Mouse (Mus musculus) lung, embryonic 14.5 days (tissue): ENCODE results near the gene Tec. TPM values are rescaled to one million over a fixed set of nuclear protein-coding genes. Genes with fewer than 3 reads are reported as not detected.
"Not testable (repeated sequence)": the region's sequence is repeated elsewhere in the genome, so short reads cannot be mapped to it uniquely, and the experiment has no call there.

Experiments
- ATAC-seq: fragments of 200-750 bp; cut with Nextera tagmentation; 2 replicates; pipeline ENCODE4 v1.8.0; 2017; ENCODE audit warnings: mild to moderate bottlenecking, moderate TSS enrichment, moderate library complexity; ENCODE audit not compliant: insufficient read depth
- DNase-seq: peaks from one replicate; pipeline ENCODE4 v3.0.0-alpha.2; 2015
- H3K27ac ChIP-seq: fragments of 300-500 bp; sonication (generic); 2 replicates; pipeline ENCODE4 v1.5.1; 2014; ENCODE audit warnings: low read depth, mild to moderate bottlenecking, moderate library complexity
- H3K27me3 ChIP-seq: fragments of 300-500 bp; sonication (generic); 2 replicates; pipeline ENCODE4 v1.6.1; 2014; ENCODE audit warnings: low read length, control low read depth; ENCODE audit not compliant: insufficient read depth
- H3K36me3 ChIP-seq: fragments of 300-500 bp; sonication (generic); 2 replicates; pipeline ENCODE4 v1.6.1; 2014; ENCODE audit warnings: control low read depth; ENCODE audit not compliant: insufficient read depth
- H3K4me1 ChIP-seq: fragments of 300-500 bp; sonication (generic); 2 replicates; pipeline ENCODE4 v1.6.1; 2014; ENCODE audit warnings: antibody characterized with exemption, control low read depth; ENCODE audit not compliant: insufficient read depth
- H3K4me2 ChIP-seq: fragments of 300-500 bp; sonication (generic); 2 replicates; pipeline ENCODE4 v1.6.1; 2014; ENCODE audit warnings: mild to moderate bottlenecking
- H3K4me3 ChIP-seq: fragments of 300-500 bp; sonication (generic); 2 replicates; pipeline ENCODE4 v1.5.1; 2014; ENCODE audit warnings: low read depth, low read length
- H3K9ac ChIP-seq: fragments of 300-500 bp; sonication (generic); 2 replicates; pipeline ENCODE4 v1.6.1; 2014
- H3K9me3 ChIP-seq: fragments of 300-500 bp; sonication (generic); 2 replicates; pipeline ENCODE4 v1.6.1; 2016; ENCODE audit warnings: low read depth, low read length, control low read depth
- CTCF ChIP-seq: IDR thresholded peaks from 2 replicates; pipeline ENCODE4 v1.5.1; 2016; ENCODE audit warnings: antibody characterized with exemption, low read depth
- WGBS: fragments of 180-500 bp; shearing (Covaris S2); extraction: QIAGEN DNeasy Blood & Tissue Kit; methylation state at CpG from one replicate; pipeline ENCODE4 v1.1.7; 2014; 5-methylcytosine and 5-hydroxymethylcytosine counted together
- polyA plus RNA-seq: library from polyadenylated mRNA; unstranded; fragments of >200 nt; fragmentation: Nextera tagmentation; extraction: Ambion mirVana; gene quantifications from 2 replicates; pipeline ENCODE4 v1.2.1, GENCODE M21; 2014

The Tec gene
- polyA plus RNA-seq, 1 experiment from 2014 or later: 3.5 TPM

- no peaks in the 10 kb centered on the region for H3K27me3 ChIP-seq
- no peak for TF ChIP-seq CTCF
- H3K4me3 ChIP-seq: no peak overlapping the region
- no peak overlapping the region for H3K9ac ChIP-seq
- no peaks in the 10 kb centered on the region for H3K9me3 ChIP-seq
- ATAC-seq: no peak
- DNase-seq: no peak
- no peak overlapping the region for H3K27ac ChIP-seq
- H3K4me1 ChIP-seq: peaks cover 9% of the 10 kb centered on the region
- WGBS: 78% methylated on average over 5 of the region's 5 CpGs
- H3K36me3 ChIP-seq: no peaks in the 10 kb centered on the region
- H3K4me2 ChIP-seq: no peak overlapping the region
Observed at GRCm38 (mm10) chr5:72818513-72819180, 49.6 kb downstream of the Tec start.

- Histone ChIP-seq H3K4me2 (peak overlapping the region; percentile 26), H3K4me1 (peaks cover 9% of the 10 kb centered on the region), H3K36me3 (no peaks in the 10 kb centered on the region), H3K4me3 (no peak overlapping the region), H3K9ac (no peak overlapping the region), H3K27me3 (no peaks in the 10 kb centered on the region), H3K9me3 (no peaks in the 10 kb centered on the region), H3K27ac (peak overlapping the region; percentile 54; the same call in 1 of the 2 replicates)
- ATAC-seq (peak; percentile 87; the same call in 1 of the 2 replicates), DNase-seq (peak; percentile 72)
- 33% methylated on average over 10 of the region's 10 CpGs for WGBS
- no peak for TF ChIP-seq CTCF
Observed at GRCm38 (mm10) chr5:72817523-72818091, 50.7 kb downstream of the Tec start.

GRCm38 (mm10) chr5:72816960-72817359 lies 51.3 kb downstream of the Tec start:
- peak overlapping the region; percentile 3; the same call in 1 of the 2 replicates for H3K27ac ChIP-seq
- H3K4me1 ChIP-seq, H3K36me3 ChIP-seq, H3K9me3 ChIP-seq, ATAC-seq, H3K4me3 ChIP-seq, H3K4me2 ChIP-seq, H3K27me3 ChIP-seq, H3K9ac ChIP-seq: not testable (repeated sequence)
- 59% methylated on average over 7 of the region's 7 CpGs for WGBS
- DNase-seq: peak; percentile 34

- Histone ChIP-seq H3K4me2 (no peak overlapping the region), H3K4me3 (no peak overlapping the region), H3K36me3 (no peaks in the 10 kb centered on the region), H3K4me1 (peaks cover 9% of the 10 kb centered on the region), H3K9ac (no peak overlapping the region), H3K9me3 (no peaks in the 10 kb centered on the region), H3K27me3 (no peaks in the 10 kb centered on the region), H3K27ac (peak overlapping the region; percentile 3; the same call in 1 of the 2 replicates)
- ATAC-seq (no peak), DNase-seq (peak; percentile 49)
- 25% methylated on average over 2 of the region's 2 CpGs for WGBS
- no peak for TF ChIP-seq CTCF
Observed at GRCm38 (mm10) chr5:72816491-72816890, 51.8 kb downstream of the Tec start.

GRCm38 (mm10) chr5:72816046-72816445 lies 52.2 kb downstream of the Tec start:
- Histone ChIP-seq H3K4me2 (no peak overlapping the region), H3K4me1 (peaks cover 9% of the 10 kb centered on the region), H3K27me3 (no peaks in the 10 kb centered on the region), H3K27ac (no peak overlapping the region), H3K36me3 (no peaks in the 10 kb centered on the region), H3K9me3 (no peaks in the 10 kb centered on the region), H3K4me3 (no peak overlapping the region), H3K9ac (no peak overlapping the region)
- WGBS: 47% methylated on average over 1 of the region's 1 CpGs
- ATAC-seq: no peak
- DNase-seq: no peak
- no peak for TF ChIP-seq CTCF

- Histone ChIP-seq H3K4me1 (peaks cover 9% of the 10 kb centered on the region), H3K9ac (no peak overlapping the region), H3K9me3 (no peaks in the 10 kb centered on the region), H3K4me3 (no peak overlapping the region), H3K27me3 (no peaks in the 10 kb centered on the region), H3K36me3 (no peaks in the 10 kb centered on the region), H3K27ac (no peak overlapping the region), H3K4me2 (no peak overlapping the region)
- no peak for TF ChIP-seq CTCF
- no peak for ATAC-seq
- 83% methylated on average over 6 of the region's 6 CpGs for WGBS
- DNase-seq: no peak
Observed at GRCm38 (mm10) chr5:72815361-72815760, 52.9 kb downstream of the Tec start.

GRCm38 (mm10) chr5:72814072-72814471 lies 54.2 kb downstream of the Tec start:
- H3K9ac ChIP-seq: no peak overlapping the region
- no peak for TF ChIP-seq CTCF
- H3K4me1 ChIP-seq: peaks cover 9% of the 10 kb centered on the region
- H3K4me3 ChIP-seq: no peak overlapping the region
- no peaks in the 10 kb centered on the region for H3K36me3 ChIP-seq
- H3K9me3 ChIP-seq: peaks cover 4% of the 10 kb centered on the region; the same call in 1 of the 2 replicates
- ATAC-seq (no peak), DNase-seq (no peak)
- H3K27me3 ChIP-seq: no peaks in the 10 kb centered on the region
- no peak overlapping the region for H3K27ac ChIP-seq
- WGBS: 82% methylated on average over 5 of the region's 5 CpGs
- H3K4me2 ChIP-seq: no peak overlapping the region
